Mouse (Mus musculus) cerebellum, adult 2 months (tissue): ENCODE data around the gene Car11. TPM values are rescaled to one million over a fixed set of nuclear protein-coding genes. Genes with fewer than 3 reads are reported as not detected.
"Not testable (repeated sequence)": the region's sequence is repeated elsewhere in the genome, so short reads cannot be mapped to it uniquely, and the experiment has no call there.

Source experiments
- DNase-seq, 2 experiments: peaks; one replicate each; pipeline ENCODE4 v3.0.0; 2021
- H3K27ac ChIP-seq: fragments of 200-500 bp; 2 replicates; pipeline ENCODE4 v1.5.1; 2012; ENCODE audit warnings: low read length, control low read depth, inconsistent platforms; ENCODE audit not compliant: insufficient read depth
- H3K27me3 ChIP-seq: fragments of 200-500 bp; 2 replicates; pipeline ENCODE4 v1.6.1; 2012; ENCODE audit warnings: inconsistent platforms, mild to moderate bottlenecking, low read length, moderate library complexity; ENCODE audit not compliant: control insufficient read depth, insufficient read depth
- H3K4me1 ChIP-seq: fragments of 200-500 bp; 2 replicates; pipeline ENCODE4 v1.6.1; 2011; ENCODE audit warnings: low read length; ENCODE audit not compliant: control insufficient read depth, insufficient read depth
- H3K4me3 ChIP-seq: fragments of 200-500 bp; replicated peaks from 2 replicates; pipeline ENCODE3; 2011; ENCODE audit warnings: mild to moderate bottlenecking, low read depth, low read length, control low read depth; ENCODE audit not compliant: insufficient read depth
- CTCF ChIP-seq: fragments of 200-500 bp; IDR thresholded peaks from 2 replicates; pipeline ENCODE4 v1.5.1; 2011; ENCODE audit warnings: low read depth, mild to moderate bottlenecking, control low read depth, low read length, moderate library complexity, borderline replicate concordance; ENCODE audit not compliant: insufficient read depth
- POLR2A ChIP-seq: fragments of 200-500 bp; IDR thresholded peaks from 2 replicates; pipeline ENCODE4 v1.6.1; 2011; ENCODE audit warnings: low read length, control low read depth, borderline replicate concordance; ENCODE audit not compliant: insufficient read depth
- WGBS: fragments of 180-500 bp; shearing (Covaris S2); methylation state at CpG from one replicate; pipeline ENCODE4 v1.1.7; 2018; 5-methylcytosine and 5-hydroxymethylcytosine counted together
- polyA plus RNA-seq: library from polyadenylated mRNA; depleted of rRNA; stranded (reverse); fragments of >200 nt; gene quantifications from 2 replicates; pipeline ENCODE4 v1.2.3, GENCODE M21; 2012; rRNA removed

Car11 gene
- 164 and 166 TPM in 2 replicates for polyA plus RNA-seq

DNA sequence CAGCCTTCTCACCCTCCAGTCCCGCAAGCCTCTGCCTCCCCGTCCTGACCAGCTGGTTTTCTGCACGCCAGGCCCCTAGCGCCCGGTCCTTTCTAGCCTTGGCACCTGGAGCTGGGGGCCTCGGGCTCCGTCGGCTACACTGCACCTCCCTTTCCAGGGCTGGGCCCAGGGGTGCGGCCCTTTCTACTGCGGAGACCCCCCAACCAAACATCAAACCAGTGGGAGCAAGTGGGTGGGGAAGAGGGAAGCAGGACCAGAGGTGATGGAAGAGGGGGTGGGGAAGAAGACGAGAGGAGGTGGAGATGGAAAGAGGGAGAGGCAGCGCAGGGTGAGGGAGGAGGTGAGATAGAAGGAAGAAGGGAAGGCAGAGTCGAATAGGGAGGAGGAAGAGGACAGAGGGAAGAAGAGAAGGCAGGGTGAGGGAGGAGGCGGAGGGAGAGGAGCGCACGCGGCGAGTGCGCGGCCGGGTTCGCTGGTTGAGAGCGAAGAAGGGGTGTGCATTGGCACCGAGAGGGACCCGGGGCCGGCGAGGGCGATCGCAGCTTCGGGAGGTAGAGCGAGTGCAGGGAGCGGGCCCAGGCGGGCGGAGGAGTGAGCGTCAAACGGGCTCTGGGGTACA lies at the start of gene Car11:
TSS of gene Car11 (plus strand) at position 321 of the 619 bp plus-strand sequence.
- 1% methylated on average over 35 of the region's 36 CpGs for WGBS
- Histone ChIP-seq H3K4me1 (peaks cover 10% of the 10 kb centered on the region), H3K4me3 (peak within 1 kb of the TSS; percentile 67), H3K27me3 (no peaks in the 10 kb centered on the region), H3K27ac (peak within 1 kb of the TSS; percentile 83)
- peak; percentile 57 to 68 for DNase-seq
- peak; percentile 42; the same call in 1 of the 2 replicates for TF ChIP-seq POLR2A
- TF ChIP-seq CTCF = no peak

DNA sequence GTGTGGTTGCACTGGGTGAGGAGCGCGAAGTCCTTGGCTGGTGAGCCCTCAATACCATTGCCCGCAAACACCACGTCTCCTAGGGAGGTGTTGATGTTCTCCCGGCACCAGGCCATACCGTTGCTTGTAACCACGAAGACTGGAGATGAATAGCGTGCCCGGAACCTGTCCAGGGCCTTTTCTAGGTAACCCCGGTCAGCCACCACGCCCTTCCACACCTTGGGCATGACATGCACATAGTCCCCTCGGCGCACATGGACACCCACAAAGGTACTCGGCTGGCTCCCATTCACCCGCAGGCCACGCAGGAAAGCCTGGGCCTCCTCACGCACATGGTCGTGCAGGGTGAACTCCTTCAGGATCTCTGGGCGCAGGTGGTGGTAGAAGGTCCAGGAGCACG lies 49.2 kb upstream of the Car11 start:
- H3K27me3 ChIP-seq, DNase-seq, H3K4me1 ChIP-seq, H3K4me3 ChIP-seq, H3K27ac ChIP-seq: not testable (repeated sequence)
- WGBS = 93% methylated on average over 20 of the region's 20 CpGs

DNA sequence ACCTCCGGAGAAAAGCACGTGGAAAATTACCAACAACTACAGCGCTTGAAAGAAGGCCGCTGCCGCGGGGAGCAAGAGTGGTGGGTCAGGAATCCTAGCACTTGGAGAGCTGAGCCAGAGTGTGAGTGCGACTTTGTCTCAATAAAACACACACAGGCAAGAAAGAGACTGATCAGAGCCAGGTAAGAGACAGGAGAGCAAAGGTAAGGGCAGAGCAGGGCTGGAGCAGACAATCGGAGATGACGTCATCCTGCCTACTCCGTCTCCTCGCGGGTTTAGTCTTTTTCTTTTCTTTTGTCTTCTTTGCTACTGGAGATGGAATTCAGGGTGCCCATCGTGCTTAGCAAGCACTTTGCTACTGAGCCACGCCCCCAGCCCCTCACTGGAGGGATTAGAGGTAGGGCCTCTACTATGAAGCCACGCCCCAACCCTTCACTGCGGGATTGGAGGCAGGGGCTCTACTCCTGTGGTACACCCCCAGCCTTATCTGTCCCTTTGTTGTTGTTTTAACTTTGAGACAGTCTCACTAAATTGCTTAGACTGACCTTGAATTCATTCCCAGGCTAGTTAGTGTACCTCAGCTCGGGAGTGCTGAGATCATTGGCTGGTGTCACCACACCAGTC lies 45.1 kb upstream of the Car11 start:
- Histone ChIP-seq H3K27me3 (no peaks in the 10 kb centered on the region), H3K4me1 (no peaks in the 10 kb centered on the region), H3K4me3 (no peak overlapping the region), H3K27ac (no peak overlapping the region)
- WGBS = 45% methylated on average over 17 of the region's 17 CpGs
- TF ChIP-seq CTCF = no peak
- no peak for TF ChIP-seq POLR2A
- no peak for DNase-seq

DNA sequence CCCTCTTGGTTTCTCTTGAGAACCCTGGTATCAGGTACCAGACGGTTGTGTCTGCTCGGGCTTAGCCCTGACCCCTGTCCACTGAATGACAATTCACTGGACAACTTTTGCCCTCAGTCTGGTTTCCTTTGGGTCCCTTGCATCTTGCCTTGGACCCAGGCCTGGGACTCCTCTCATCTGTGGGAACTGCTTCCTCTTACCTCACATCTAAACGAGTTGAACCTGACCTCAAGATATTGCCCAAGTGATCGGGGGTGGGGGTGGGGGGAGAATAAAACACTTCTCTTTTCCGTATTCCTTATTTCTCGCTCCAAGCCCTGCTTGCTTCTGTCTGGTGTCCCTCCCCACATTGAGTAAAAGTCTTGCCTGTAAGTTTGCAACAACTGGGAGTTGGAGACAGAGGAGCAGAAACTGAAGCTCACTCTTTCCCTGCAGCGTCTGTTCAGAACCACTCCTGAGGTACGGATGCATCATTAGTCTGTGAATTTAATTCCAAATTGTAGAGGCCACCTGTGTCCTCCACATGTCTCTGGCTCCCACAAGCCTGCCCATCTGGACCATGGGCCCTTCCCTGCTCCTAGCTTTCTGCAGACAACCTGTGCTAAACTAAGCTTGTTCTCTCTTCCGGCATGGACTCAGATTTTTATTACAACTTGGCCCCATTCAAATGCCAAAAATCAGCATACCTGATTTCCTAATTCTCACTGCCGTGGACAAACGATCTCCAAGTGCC lies 38.7 kb upstream of the Car11 start:
- 49% methylated on average over 11 of the region's 11 CpGs for WGBS
- DNase-seq = peak in 1 of 2 experiments; percentile 53
- Histone ChIP-seq H3K27me3 (no peaks in the 10 kb centered on the region), H3K27ac (0 out of 2 replicates have a peak overlapping the region, but pooled peaks have one; percentile 23), H3K4me3 (no peak overlapping the region), H3K4me1 (peaks cover 11% of the 10 kb centered on the region)
- TF ChIP-seq POLR2A (no peak), CTCF (no peak)

DNA sequence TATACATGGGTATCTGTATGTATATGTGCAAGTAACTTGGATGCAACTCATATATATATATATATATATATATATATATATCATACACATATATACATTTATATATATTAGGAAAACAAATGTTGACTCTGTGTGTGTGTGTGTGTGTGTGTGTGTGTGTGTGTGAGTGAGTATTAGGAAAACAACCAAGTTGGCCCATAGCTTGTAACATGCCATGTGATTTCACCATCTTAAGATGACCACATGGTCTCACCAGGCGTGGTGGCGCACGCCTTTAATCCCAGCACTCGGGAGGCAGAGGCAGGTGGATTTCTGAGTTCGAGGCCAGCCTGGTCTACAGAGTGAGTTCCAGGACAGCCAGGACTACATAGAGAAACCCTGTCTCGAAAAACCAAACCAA lies 37.9 kb upstream of the Car11 start:
- H3K4me3 ChIP-seq, DNase-seq, H3K27ac ChIP-seq, H3K27me3 ChIP-seq: not testable (repeated sequence)
- WGBS = 91% methylated on average over 6 of the region's 6 CpGs
- peaks cover 11% of the 10 kb centered on the region for H3K4me1 ChIP-seq

DNA sequence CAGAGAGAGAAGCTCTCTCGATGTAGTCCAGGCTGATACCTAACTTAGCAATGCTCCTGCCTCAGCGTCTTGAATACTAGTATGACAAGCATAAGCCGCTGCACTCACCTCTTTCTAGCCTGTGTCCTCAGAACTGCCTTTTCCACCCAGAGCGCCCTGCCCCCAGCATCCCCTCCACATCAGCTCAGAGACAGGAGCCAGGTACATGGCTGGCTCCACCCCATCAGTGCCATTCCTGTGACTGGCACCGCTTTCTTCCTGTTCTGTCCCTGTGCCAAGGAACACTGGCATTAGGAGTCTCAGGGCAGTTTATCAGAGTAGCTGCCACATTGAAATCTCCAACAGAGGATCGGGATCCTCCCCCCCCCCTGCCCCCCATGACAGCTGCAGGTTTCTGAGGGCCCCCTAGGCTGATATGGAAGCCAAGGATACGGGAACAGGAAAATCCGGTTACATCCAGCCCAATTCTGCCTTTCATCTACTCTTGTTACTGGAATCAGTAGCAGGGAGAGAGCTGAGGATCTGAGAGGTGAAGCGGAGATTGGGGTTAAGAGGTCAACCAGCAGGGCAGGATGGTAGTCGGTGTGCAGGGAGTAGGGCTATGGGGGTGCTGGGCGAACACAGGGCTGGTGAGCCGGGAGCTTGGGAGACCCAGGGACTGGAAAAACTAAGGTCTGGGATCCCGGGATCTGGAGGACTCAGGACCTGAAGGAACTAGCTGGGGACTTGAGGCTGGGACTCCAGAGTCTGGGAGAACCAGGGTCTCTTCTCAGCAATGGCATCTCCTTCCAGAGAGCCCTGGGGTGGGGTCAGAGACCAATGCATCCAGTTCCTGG lies 34.1 kb upstream of the Car11 start:
- 48% methylated on average over 13 of the region's 13 CpGs for WGBS
- TF ChIP-seq CTCF (no peak), POLR2A (no peak)

DNA sequence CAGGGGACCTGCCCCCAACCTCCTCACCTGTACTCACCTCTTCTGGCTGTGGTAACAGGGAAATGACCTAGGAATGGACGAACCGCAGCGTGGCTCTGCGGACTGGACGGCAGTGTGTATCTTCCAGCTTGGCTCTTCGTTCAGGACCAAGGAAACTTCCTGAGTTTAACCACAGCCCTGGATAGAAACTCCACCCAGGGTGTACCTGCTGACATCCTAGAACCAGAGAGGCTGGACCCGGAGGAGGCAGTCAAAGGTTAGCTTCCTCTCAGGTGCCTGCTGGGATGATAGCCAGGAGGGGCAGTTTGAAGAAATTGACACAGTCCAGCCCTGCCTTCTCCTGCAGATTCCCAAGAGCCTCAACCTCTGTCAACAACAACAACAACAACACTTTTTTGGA lies 33.5 kb upstream of the Car11 start, which contains the start of gene Fut2:
TSS of gene Fut2 (minus strand) at position 234 of the 400 bp plus-strand sequence.
- TF ChIP-seq POLR2A = no peak
- no peak for TF ChIP-seq CTCF
- 91% methylated on average over 7 of the region's 7 CpGs for WGBS

More for the DNA sequence above, 34.1 kb upstream of the Car11 start:
- DNase-seq = no peak
- Histone ChIP-seq H3K4me3 (no peak overlapping the region), H3K4me1 (peaks cover 10% of the 10 kb centered on the region), H3K27ac (no peak overlapping the region), H3K27me3 (no peaks in the 10 kb centered on the region)

More for the DNA sequence above, 33.5 kb upstream of the Car11 start, which contains the start of gene Fut2:
- Histone ChIP-seq H3K27me3 (no peaks in the 10 kb centered on the region), H3K4me3 (no peak within 1 kb of the TSS), H3K27ac (no peak within 1 kb of the TSS), H3K4me1 (peaks cover 4% of the 10 kb centered on the region)
- DNase-seq = no peak
